Comparison of ENCODE assay signal across 10 mouse cellular contexts in the genomic region with DNA sequence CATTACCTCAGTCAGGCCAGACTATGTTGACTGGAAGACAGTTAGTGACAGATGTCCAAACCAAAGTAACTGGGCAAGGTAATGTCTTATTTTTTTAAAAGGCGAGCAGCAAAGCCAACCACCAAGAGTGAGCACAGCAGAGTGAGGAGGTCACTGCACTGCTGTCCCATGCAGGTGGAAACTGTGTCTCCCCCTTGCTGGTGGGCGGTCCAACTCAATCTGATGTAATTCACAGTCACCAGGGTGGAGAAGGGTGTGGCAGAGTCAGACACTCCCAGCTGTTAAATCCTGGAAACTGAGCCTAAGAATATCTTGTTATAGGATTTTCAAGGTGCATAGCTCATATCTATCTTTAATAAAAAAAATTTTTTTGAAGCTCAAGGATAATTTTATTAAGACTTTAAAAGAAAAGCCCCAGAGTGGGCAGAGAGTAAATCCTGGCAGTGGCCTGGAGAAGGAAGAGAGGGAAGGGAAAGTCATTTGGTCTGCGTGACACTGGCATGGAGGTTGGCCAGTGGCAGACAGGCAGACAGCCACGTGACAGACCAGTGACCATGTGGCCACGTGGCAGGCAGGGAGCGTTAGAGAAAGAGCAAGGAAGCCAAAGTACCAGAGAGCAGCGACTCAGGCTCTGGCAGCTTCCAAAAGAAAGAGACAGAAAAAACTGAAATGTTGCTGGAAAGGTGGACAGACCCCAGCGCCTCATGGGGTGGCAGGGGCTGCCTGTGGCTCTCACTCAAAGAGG. TPM values are rescaled to one million over a fixed set of nuclear protein-coding genes. Genes with fewer than 3 reads are reported as not detected.
DNase-seq lines count a peak whose midpoint lies in the region; ATAC-seq and TF ChIP-seq lines count a peak whose summit lies in the region.
"Had no signal": no experiment of that assay in that cellular context is flagged by ENCODE, and none has a peak within 500 bp of the region (broad histone marks: within the 10 kb centered on the region; RNA-seq: fewer than 3 reads in every experiment).

No protein-coding gene starts in this region.

- H3K36me3 ChIP-seq in kidney, postnatal 0 days (ENCODE audit: insufficient read depth, low read length) = no peaks in the 10 kb centered on the region
- H3K36me3 ChIP-seq in forebrain, embryonic 12.5 days (replicated peaks) = no peaks in the 10 kb centered on the region
- no peaks in the 10 kb centered on the region for H3K36me3 ChIP-seq in forebrain, embryonic 11.5 days (ENCODE audit: control insufficient read depth, insufficient read depth, low read length)

- no peak for TF ChIP-seq CTCF in kidney, postnatal 0 days (IDR thresholded peaks at IDR 0.05; ENCODE audit: low read depth)

- H3K4me1 ChIP-seq in kidney, postnatal 0 days (replicated peaks; ENCODE audit: insufficient read depth, low read length) = no peaks in the 10 kb centered on the region; the same call in 1 of the 2 replicates
- 0 out of 2 replicates have a peak, but pooled peaks cover 4% of the 10 kb centered on the region for H3K4me1 ChIP-seq in forebrain, embryonic 12.5 days
- no peaks in the 10 kb centered on the region for H3K4me1 ChIP-seq in forebrain, embryonic 11.5 days (replicated peaks; ENCODE audit: control insufficient read depth, insufficient read depth, low read length)

- 77% methylated on average over 8 of the region's 8 CpGs for WGBS in kidney, postnatal 0 days
- WGBS in forebrain, embryonic 12.5 days = 86% methylated on average over 8 of the region's 8 CpGs
- WGBS in forebrain, embryonic 11.5 days = 84% methylated on average over 8 of the region's 8 CpGs

- H3K27me3 ChIP-seq in kidney, postnatal 0 days (ENCODE audit: insufficient read depth, low read length) = no peaks in the 10 kb centered on the region
- no peaks in the 10 kb centered on the region for H3K27me3 ChIP-seq in forebrain, embryonic 12.5 days
- H3K27me3 ChIP-seq in forebrain, embryonic 11.5 days (ENCODE audit: control insufficient read depth, insufficient read depth, low read length) = no peaks in the 10 kb centered on the region

- no peak overlapping the region for H3K4me2 ChIP-seq in kidney, postnatal 0 days (ENCODE audit: low read length)
- H3K4me2 ChIP-seq in forebrain, embryonic 12.5 days = no peak overlapping the region
- H3K4me2 ChIP-seq in forebrain, embryonic 11.5 days (ENCODE audit: low read depth, low read length, severe bottlenecking) = no peak overlapping the region

- peak; percentile 58 for DNase-seq in gastrocnemius, adult 18-20 months (ENCODE audit: low spot score)
- DNase-seq in gastrocnemius, postnatal 4 days (ENCODE audit: low spot score in 2 of 2) = no peak
- peak; percentile 26 for DNase-seq in A20 (ENCODE audit: low read depth, low spot score)
- DNase-seq in cerebellum, adult 9-10 months = peak; percentile 37
- no peak for DNase-seq in kidney, postnatal 0 days (ENCODE audit: low spot score)
- DNase-seq in left cerebral cortex, postnatal 14 days (ENCODE audit: low spot score in 2 of 2) = no peak
- no peak for DNase-seq in forebrain, embryonic 11.5 days (ENCODE audit: low spot score)

- H3K4me3 ChIP-seq in kidney, postnatal 0 days (replicated peaks; ENCODE audit: low read depth, low read length) = no peak overlapping the region
- H3K4me3 ChIP-seq in forebrain, embryonic 12.5 days (replicated peaks) = no peak overlapping the region
- no peak overlapping the region for H3K4me3 ChIP-seq in forebrain, embryonic 11.5 days (ENCODE audit: low read depth, low read length)

- intact Hi-C loops in left cerebral cortex, postnatal 14 days (cut with DNase I) = no loop called here

- no peak overlapping the region for H3K9ac ChIP-seq in kidney, postnatal 0 days (ENCODE audit: low read depth, low read length)
- H3K9ac ChIP-seq in forebrain, embryonic 12.5 days = no peak overlapping the region
- no peak overlapping the region for H3K9ac ChIP-seq in forebrain, embryonic 11.5 days (ENCODE audit: low read length)

- 0 out of 2 replicates have a peak, but pooled peaks have one; percentile 43 for ATAC-seq in kidney, postnatal 0 days (replicated peaks; ENCODE audit: low FRiP score, low read depth)
- no peak for ATAC-seq in forebrain, embryonic 12.5 days (ENCODE audit: low FRiP score)
- no peak for ATAC-seq in forebrain, embryonic 11.5 days (replicated peaks; ENCODE audit: low FRiP score)

- H3K9me3 ChIP-seq in kidney, postnatal 0 days (replicated peaks; ENCODE audit: low read length) = no peaks in the 10 kb centered on the region
- no peaks in the 10 kb centered on the region for H3K9me3 ChIP-seq in forebrain, embryonic 12.5 days
- H3K9me3 ChIP-seq in forebrain, embryonic 11.5 days (ENCODE audit: control insufficient read depth, low read length) = no peaks in the 10 kb centered on the region

- H3K27ac ChIP-seq in kidney, postnatal 0 days = no peak overlapping the region
- no peak overlapping the region for H3K27ac ChIP-seq in forebrain, embryonic 12.5 days
- H3K27ac ChIP-seq in forebrain, embryonic 11.5 days (ENCODE audit: low read depth, low read length) = no peak overlapping the region

RNA-seq across cellular contexts. Expression of a gene that starts 19.6 kb away (rescaled TPM):
- total RNA-seq in gastrocnemius, adult 18-20 months (2021) = under 1 TPM; 0.19 to 0.68 TPM
- under 1 TPM; 0.44 to 0.71 TPM for total RNA-seq in gastrocnemius, postnatal 4 days (2021)
- 0.93 and 1.2 TPM in 2 replicates for polyA plus RNA-seq in kidney, postnatal 0 days (2015; fragmentation: Nextera tagmentation; extraction: Ambion mirVana)
- polyA plus RNA-seq in forebrain, embryonic 12.5 days (2016; fragmentation: Nextera tagmentation; extraction: Ambion mirVana) = 1.6 and 1.8 TPM in 2 replicates
- not detected for total RNA-seq in left cerebral cortex, postnatal 14 days (2021)
- polyA plus RNA-seq in forebrain, embryonic 11.5 days (2014; fragmentation: Nextera tagmentation; extraction: Ambion mirVana) = 1.3 and 2.3 TPM in 2 replicates
- total RNA-seq: layer of hippocampus, adult 8-10 months; midbrain, postnatal 0 days had no signal

RNA-seq across cellular contexts. Expression of a gene that starts 24.7 kb away (rescaled TPM):
- 1 to 10 TPM; 1.9 to 3.0 TPM for total RNA-seq in gastrocnemius, adult 18-20 months (2021)
- total RNA-seq in gastrocnemius, postnatal 4 days (2021) = 1 to 10 TPM; 2.4 to 3.4 TPM
- polyA plus RNA-seq in kidney, postnatal 0 days (2015; fragmentation: Nextera tagmentation; extraction: Ambion mirVana) = 6.3 and 7.2 TPM in 2 replicates
- 1.5 and 2.1 TPM in 2 replicates for polyA plus RNA-seq in forebrain, embryonic 12.5 days (2016; fragmentation: Nextera tagmentation; extraction: Ambion mirVana)
- 1 to 10 TPM; 2.0 to 2.9 TPM for total RNA-seq in left cerebral cortex, postnatal 14 days (2021)
- 1.1 and 1.8 TPM in 2 replicates for polyA plus RNA-seq in forebrain, embryonic 11.5 days (2014; fragmentation: Nextera tagmentation; extraction: Ambion mirVana)

RNA-seq across cellular contexts. Expression of a gene that starts 29.4 kb away (rescaled TPM):
- total RNA-seq in gastrocnemius, adult 18-20 months (2021) = not detected
- not detected for total RNA-seq in gastrocnemius, postnatal 4 days (2021)
- polyA plus RNA-seq in kidney, postnatal 0 days (2015; fragmentation: Nextera tagmentation; extraction: Ambion mirVana) = 0.17 TPM in 1 of 2 replicates, not detected in the other
- polyA plus RNA-seq in forebrain, embryonic 12.5 days (2016; fragmentation: Nextera tagmentation; extraction: Ambion mirVana) = not detected in 2 replicates
- not detected for total RNA-seq in left cerebral cortex, postnatal 14 days (2021)
- polyA plus RNA-seq in forebrain, embryonic 11.5 days (2014; fragmentation: Nextera tagmentation; extraction: Ambion mirVana) = not detected in 2 replicates
- total RNA-seq: midbrain, postnatal 0 days had no signal
- polyA plus RNA-seq: midbrain, postnatal 0 days had no signal

RNA-seq across cellular contexts. Expression of a gene that starts 41.0 kb away (rescaled TPM):
- 10 to 100 TPM; 13.1 to 14.9 TPM for total RNA-seq in gastrocnemius, adult 18-20 months (2021)
- 1 to 10 TPM; 7.0 to 7.3 TPM for total RNA-seq in gastrocnemius, postnatal 4 days (2021)
- 4.0 and 4.4 TPM in 2 replicates for polyA plus RNA-seq in kidney, postnatal 0 days (2015; fragmentation: Nextera tagmentation; extraction: Ambion mirVana)
- 5.5 and 6.0 TPM in 2 replicates for polyA plus RNA-seq in forebrain, embryonic 12.5 days (2016; fragmentation: Nextera tagmentation; extraction: Ambion mirVana)
- 10 to 100 TPM; 46.0 to 46.6 TPM for total RNA-seq in left cerebral cortex, postnatal 14 days (2021)
- polyA plus RNA-seq in forebrain, embryonic 11.5 days (2014; fragmentation: Nextera tagmentation; extraction: Ambion mirVana) = 1.9 and 2.1 TPM in 2 replicates

RNA-seq across cellular contexts. Expression of a gene that starts 57.3 kb away (rescaled TPM):
- total RNA-seq in gastrocnemius, adult 18-20 months (2021) = 10 to 100 TPM; 15.3 to 17.7 TPM
- total RNA-seq in gastrocnemius, postnatal 4 days (2021) = 10 to 100 TPM; 43.8 to 48.0 TPM
- 69.8 and 71.6 TPM in 2 replicates for polyA plus RNA-seq in kidney, postnatal 0 days (2015; fragmentation: Nextera tagmentation; extraction: Ambion mirVana)
- polyA plus RNA-seq in forebrain, embryonic 12.5 days (2016; fragmentation: Nextera tagmentation; extraction: Ambion mirVana) = 12.7 and 14.0 TPM in 2 replicates
- 1 to 10 TPM; 8.8 to 9.3 TPM for total RNA-seq in left cerebral cortex, postnatal 14 days (2021)
- 15.6 and 16.6 TPM in 2 replicates for polyA plus RNA-seq in forebrain, embryonic 11.5 days (2014; fragmentation: Nextera tagmentation; extraction: Ambion mirVana)

Comparison
In these comparisons a context has a peak if more than half of its experiments do, and no peak if none do; other contexts are left out.
1. DNase-seq: peak in gastrocnemius, adult 18-20 months (single experiment), A20 (single experiment) and cerebellum, adult 9-10 months (single experiment); none in gastrocnemius, postnatal 4 days (0 of 2), kidney, postnatal 0 days (single experiment), left cerebral cortex, postnatal 14 days (0 of 2) and forebrain, embryonic 11.5 days (single experiment).